Mouse (Mus musculus) embryo, embryonic 11 days (tissue): ENCODE data around the gene Hist1h3g.

Experiments used
- DNase-seq: peaks from one replicate; pipeline ENCODE4 v3.0.0-alpha.2; 2015

The Hist1h3g gene

GRCm38 (mm10) chr13:23581408-23582218, 46.4 kb downstream of the Hist1h3g start, which contains the start of gene Hist1h4d:
TSS of gene Hist1h4d (plus strand) at chr13:23581598.
- DNase-seq = peak; percentile 96

DNA sequence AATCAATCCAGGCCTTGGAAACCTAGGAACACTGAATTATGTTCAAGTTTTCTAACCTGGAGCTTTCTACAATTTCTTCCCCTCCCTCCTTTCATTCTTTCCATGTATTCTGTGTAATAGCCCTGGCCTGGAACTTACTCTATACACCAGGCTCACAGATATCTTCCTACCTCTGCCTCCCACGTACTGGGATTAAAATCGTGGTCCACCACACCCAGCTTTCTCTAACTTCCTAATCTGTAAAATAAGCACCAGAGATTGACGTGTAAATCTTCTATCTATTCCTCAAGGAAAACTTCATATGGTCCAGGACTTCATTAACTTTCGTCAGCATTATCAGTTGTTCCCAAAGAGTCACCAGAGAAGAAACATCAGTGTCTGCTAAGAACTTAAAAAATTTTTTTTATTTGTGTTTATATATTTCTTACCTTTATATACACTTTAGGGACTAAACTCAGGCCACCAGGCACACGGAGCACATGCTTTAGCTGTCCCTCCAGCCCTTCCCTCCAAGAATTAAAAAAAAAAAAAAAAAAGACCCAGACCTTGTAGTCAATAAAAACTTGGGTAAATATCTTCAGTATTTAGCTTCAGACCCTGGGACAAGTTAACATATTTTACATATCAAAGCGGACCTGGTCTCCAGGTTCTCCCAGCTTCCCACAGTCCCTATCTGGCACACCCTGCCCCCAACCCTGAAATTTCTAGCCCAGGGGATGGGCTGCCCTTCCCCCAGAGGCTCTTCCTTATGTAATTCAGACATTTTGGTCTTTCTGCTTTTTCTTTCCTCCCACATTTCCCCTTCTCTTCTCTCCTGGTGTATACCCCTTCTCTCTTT, 47.2 kb downstream of the Hist1h3g start:
- peak; percentile 46 for DNase-seq

DNA sequence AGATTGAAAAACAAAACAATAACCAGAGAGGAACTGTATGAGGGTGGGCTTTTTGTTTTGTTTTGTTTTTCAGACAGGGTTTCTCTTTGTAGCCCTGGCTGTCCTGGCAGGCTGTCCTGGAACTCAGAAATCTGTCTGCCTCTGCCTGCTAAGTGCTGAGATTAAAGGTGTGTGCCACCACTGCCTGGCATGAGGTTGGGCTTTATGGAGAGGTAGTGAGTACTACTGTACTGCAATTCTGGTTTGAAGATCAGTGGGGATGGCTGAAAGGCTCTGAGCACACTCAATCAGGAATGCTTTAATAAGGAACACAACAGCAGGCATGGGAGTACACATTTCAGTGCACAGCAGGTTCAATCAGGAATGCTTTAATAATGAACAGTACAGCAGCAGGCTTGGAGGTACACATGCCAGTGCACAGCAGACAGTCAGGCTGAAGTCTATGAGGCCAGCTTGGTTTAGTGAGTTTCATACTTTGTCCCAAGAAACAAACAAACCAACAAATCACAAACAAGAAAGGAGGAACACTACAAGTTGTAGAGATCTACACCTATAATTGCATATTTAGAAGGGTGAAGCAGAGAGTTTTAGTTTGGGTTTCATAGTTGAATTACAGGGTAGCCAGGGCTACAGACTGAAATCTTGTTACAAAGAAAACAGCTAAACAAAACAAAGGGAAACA, 48.3 kb downstream of the Hist1h3g start:
- DNase-seq = no peak

DNA sequence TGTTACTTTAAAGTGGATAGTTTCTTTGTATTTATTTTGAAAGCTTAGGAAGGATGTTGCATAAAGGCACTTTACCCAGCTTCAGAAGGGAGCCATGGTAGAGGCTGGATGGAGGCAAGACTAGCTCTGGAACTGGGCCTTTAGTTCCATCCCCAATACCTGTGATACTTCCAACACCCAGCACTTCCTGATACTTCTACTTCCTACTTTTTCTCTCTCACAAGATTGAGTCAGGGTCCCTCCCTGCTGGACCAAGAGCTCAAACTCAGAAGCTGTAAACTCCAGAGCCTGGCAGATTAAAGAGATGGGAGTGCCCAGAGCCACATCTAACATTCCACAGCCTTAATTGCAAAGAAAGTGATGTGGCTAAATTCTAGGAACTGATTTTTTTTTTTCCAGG, 49.1 kb downstream of the Hist1h3g start:
- DNase-seq = peak; percentile 47

DNA sequence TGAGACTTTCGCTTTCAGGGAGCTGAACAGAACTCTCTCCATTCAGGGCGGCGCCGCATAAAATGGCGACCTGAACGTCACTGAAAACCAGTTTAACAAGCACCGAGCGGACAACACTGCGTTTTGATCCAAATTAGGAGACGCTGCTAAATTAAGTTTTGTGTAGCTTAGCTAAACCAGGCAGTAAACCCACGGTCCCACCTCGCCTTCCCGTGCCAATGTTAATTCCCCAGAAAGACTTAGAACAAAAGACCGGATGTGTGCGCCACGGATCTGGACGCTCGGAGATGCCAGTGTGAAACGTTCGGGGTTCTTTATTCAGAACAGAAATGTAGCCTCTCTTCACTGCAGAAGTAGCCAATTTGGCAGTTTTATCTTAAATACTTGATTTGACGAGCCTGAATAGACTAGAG, 49.8 kb downstream of the Hist1h3g start:
- DNase-seq = peak; percentile 87
